ENCODE assay signal across 9 mouse cellular contexts in genomic region chr10:120231718-120232117, GRCm38 (mm10). TPM values are rescaled to one million over a fixed set of nuclear protein-coding genes. Genes with fewer than 3 reads are reported as not detected.
DNase-seq lines count a peak whose midpoint lies in the region; ATAC-seq and TF ChIP-seq lines count a peak whose summit lies in the region.
"Had no signal": no experiment of that assay in that cellular context is flagged by ENCODE, and none has a peak within 500 bp of the region (broad histone marks: within the 10 kb centered on the region; RNA-seq: fewer than 3 reads in every experiment).

No protein-coding gene starts in this region.

- no peak overlapping the region for H3K9ac ChIP-seq in heart, postnatal 0 days (replicated peaks; ENCODE audit: low read depth, low read length)
- H3K9ac ChIP-seq: neural tube, embryonic 12.5 days had no signal

- H3K4me2 ChIP-seq in heart, postnatal 0 days (ENCODE audit: low read depth, low read length), result no peak overlapping the region
- H3K4me2 ChIP-seq: neural tube, embryonic 12.5 days had no signal

- no peaks in the 10 kb centered on the region for H3K4me1 ChIP-seq in heart, postnatal 0 days (ENCODE audit: control insufficient read depth, insufficient read depth)
- peaks cover 36% of the 10 kb centered on the region for H3K4me1 ChIP-seq in limb, embryonic 10.5 days
- H3K4me1 ChIP-seq in olfactory bulb, adult 2 months (ENCODE audit: control insufficient read depth, insufficient read depth, low read length), result peaks cover 7% of the 10 kb centered on the region; the same call in 1 of the 2 replicates

- peak; percentile 20 to 59 for DNase-seq in left cerebral cortex, adult 18-20 months (ENCODE audit: low spot score in 2 of 2)
- no peak for DNase-seq in left cerebral cortex, adult 11 months (ENCODE audit: low spot score)
- peak; percentile 61 for DNase-seq in MEL-GATA-1-ER (ENCODE audit: extremely low read depth, low read depth)
- peak; percentile 68 for DNase-seq in c-Kit-positive CD71-positive TER-119-negative erythroid progenitor cells, embryonic 14.5 days (ENCODE audit: low read depth)
- DNase-seq in heart, postnatal 0 days (ENCODE audit: low spot score), result no peak
- DNase-seq in limb, embryonic 10.5 days (ENCODE audit: low spot score), result peak; percentile 82
- DNase-seq in urinary bladder, postnatal 36 days (ENCODE audit: low spot score in 2 of 2), result peak; percentile 23 to 61

- no peak overlapping the region for H3K27ac ChIP-seq in heart, postnatal 0 days (ENCODE audit: low read depth)
- no peak overlapping the region for H3K27ac ChIP-seq in limb, embryonic 10.5 days
- H3K27ac ChIP-seq in olfactory bulb, adult 2 months (ENCODE audit: insufficient read depth, low read depth, low read length), result no peak overlapping the region
- H3K27ac ChIP-seq: neural tube, embryonic 12.5 days had no signal

- H3K4me3 ChIP-seq in heart, postnatal 0 days (ENCODE audit: low read depth, low read length), result no peak overlapping the region
- H3K4me3 ChIP-seq in limb, embryonic 10.5 days, result no peak overlapping the region
- H3K4me3 ChIP-seq in olfactory bulb, adult 2 months (ENCODE audit: insufficient read depth, low read depth, low read length), result no peak overlapping the region
- H3K4me3 ChIP-seq: neural tube, embryonic 12.5 days had no signal

- TF ChIP-seq CTCF in heart, postnatal 0 days (IDR thresholded peaks at IDR 0.05; ENCODE audit: low read depth), result peak; percentile 65
- TF ChIP-seq CTCF in olfactory bulb, adult 2 months (IDR thresholded peaks at IDR 0.05; ENCODE audit: insufficient read depth, low read depth, low read length), result peak; percentile 47; the same call in 1 of the 2 replicates

- TF ChIP-seq POLR2A in olfactory bulb, adult 2 months (IDR thresholded peaks at IDR 0.05; ENCODE audit: insufficient read depth, low read depth, low read length), result no peak

- H3K36me3 ChIP-seq in heart, postnatal 0 days (replicated peaks; ENCODE audit: control insufficient read depth, insufficient read depth, low read length), result peaks cover 32% of the 10 kb centered on the region
- peaks cover 48% of the 10 kb centered on the region for H3K36me3 ChIP-seq in limb, embryonic 10.5 days

- TF ChIP-seq EP300 in heart, postnatal 0 days (IDR thresholded peaks at IDR 0.05; ENCODE audit: low read depth), result no peak

- WGBS in heart, postnatal 0 days, result 33% methylated on average over 5 of the region's 5 CpGs
- 34% methylated on average over 5 of the region's 5 CpGs for WGBS in limb, embryonic 10.5 days
- 27% methylated on average over 5 of the region's 5 CpGs for WGBS in olfactory bulb, adult 2 months

- no peaks in the 10 kb centered on the region for H3K9me3 ChIP-seq in heart, postnatal 0 days (replicated peaks; ENCODE audit: control insufficient read depth, low read length)
- no peaks in the 10 kb centered on the region for H3K9me3 ChIP-seq in limb, embryonic 10.5 days (replicated peaks)
- H3K9me3 ChIP-seq: neural tube, embryonic 12.5 days had no signal

- no peaks in the 10 kb centered on the region for H3K27me3 ChIP-seq in heart, postnatal 0 days (ENCODE audit: control insufficient read depth, insufficient read depth, low read length)
- no peaks in the 10 kb centered on the region for H3K27me3 ChIP-seq in limb, embryonic 10.5 days (ENCODE audit: low read depth, poor library complexity, severe bottlenecking)
- H3K27me3 ChIP-seq: neural tube, embryonic 12.5 days had no signal

- no peak for ATAC-seq in heart, postnatal 0 days (ENCODE audit: insufficient read depth, low read depth)

RNA-seq across cellular contexts. Expression of gene Llph, which starts 4.8 kb away (rescaled TPM):
- total RNA-seq in left cerebral cortex, adult 18-20 months (2021), result 10 to 100 TPM; 20.0 to 22.2 TPM
- total RNA-seq in heart, postnatal 0 days (2014; rRNA removed; ENCODE audit: low replicate concordance), result 0.34 and 9.7 TPM in 2 replicates
- polyA plus RNA-seq in heart, postnatal 0 days (2015; fragmentation: Nextera tagmentation; extraction: Ambion mirVana), result 19.1 and 23.3 TPM in 2 replicates
- 61.6 and 70.2 TPM in 2 replicates for polyA plus RNA-seq in limb, embryonic 10.5 days (2016; fragmentation: Nextera tagmentation; extraction: Ambion mirVana)
- polyA plus RNA-seq in olfactory bulb, adult 2 months (2012; ENCODE audit: insufficient read depth, insufficient read length, low replicate concordance, missing spikeins), result not detected in 2 replicates

RNA-seq across cellular contexts. Expression of gene Irak3, which starts 29.8 kb away (rescaled TPM):
- total RNA-seq in left cerebral cortex, adult 18-20 months (2021), result 1 to 10 TPM in 1 of 2 experiments, under 1 TPM in 1; 0.79 to 1.2 TPM
- total RNA-seq in heart, postnatal 0 days (2014; rRNA removed; ENCODE audit: low replicate concordance), result 1.7 TPM in 1 of 2 replicates, not detected in the other
- polyA plus RNA-seq in heart, postnatal 0 days (2015; fragmentation: Nextera tagmentation; extraction: Ambion mirVana), result 1.0 TPM in 2 replicates
- polyA plus RNA-seq in limb, embryonic 10.5 days (2016; fragmentation: Nextera tagmentation; extraction: Ambion mirVana), result 0.55 and 0.78 TPM in 2 replicates
- not detected in 2 replicates for polyA plus RNA-seq in olfactory bulb, adult 2 months (2012; ENCODE audit: insufficient read depth, insufficient read length, low replicate concordance, missing spikeins)

RNA-seq across cellular contexts. Expression of gene Tmbim4, which starts 30.3 kb away (rescaled TPM):
- 10 to 100 TPM; 59.8 to 65.0 TPM for total RNA-seq in left cerebral cortex, adult 18-20 months (2021)
- total RNA-seq in heart, postnatal 0 days (2014; rRNA removed; ENCODE audit: low replicate concordance), result 121 and 140 TPM in 2 replicates
- 150 TPM in 2 replicates for polyA plus RNA-seq in heart, postnatal 0 days (2015; fragmentation: Nextera tagmentation; extraction: Ambion mirVana)
- 74.3 and 77.6 TPM in 2 replicates for polyA plus RNA-seq in limb, embryonic 10.5 days (2016; fragmentation: Nextera tagmentation; extraction: Ambion mirVana)
- not detected in 2 replicates for polyA plus RNA-seq in olfactory bulb, adult 2 months (2012; ENCODE audit: insufficient read depth, insufficient read length, low replicate concordance, missing spikeins)

Comparison
In these comparisons a context has a peak if more than half of its experiments do, and no peak if none do; other contexts are left out.
1. DNase-seq: peak in left cerebral cortex, adult 18-20 months (2 of 2), MEL-GATA-1-ER (single experiment), c-Kit-positive CD71-positive TER-119-negative erythroid progenitor cells, embryonic 14.5 days (single experiment), limb, embryonic 10.5 days (single experiment) and urinary bladder, postnatal 36 days (2 of 2); none in left cerebral cortex, adult 11 months (single experiment) and heart, postnatal 0 days (single experiment).
2. RNA of gene Llph, which starts 4.8 kb away (polyA plus RNA-seq): 61.6 to 70.2 TPM in limb, embryonic 10.5 days and 19.1 to 23.3 TPM in heart, postnatal 0 days; not detected in olfactory bulb, adult 2 months; every median in the first group is over 10 times any median in the second.
3. RNA of gene Tmbim4, which starts 30.3 kb away (polyA plus RNA-seq): 150 TPM in heart, postnatal 0 days and 74.3 to 77.6 TPM in limb, embryonic 10.5 days; not detected in olfactory bulb, adult 2 months; every median in the first group is over 10 times any median in the second.